Mouse (Mus musculus) heart, postnatal 10 days (tissue): ENCODE data around the gene Kif17. TPM values are rescaled to one million over a fixed set of nuclear protein-coding genes. Genes with fewer than 3 reads are reported as not detected.

Experiments used
- DNase-seq, 2 experiments: peaks; one replicate each; pipeline ENCODE4 v3.0.0; 2021
- intact Hi-C: fragments of 180-260 bp; cut with DNase I; formaldehyde crosslinking; loops from one replicate; pipeline ENCODE4 v1.15.1; 2025
- microRNA-seq, 2 experiments: library from miRNA; unstranded; fragments of <30 nt; microRNA quantifications; one replicate each; pipeline ENCODE4 v1.2.0; 2022
- total RNA-seq, 2 experiments: library from RNA; stranded (reverse); gene quantifications; 2 replicates each; pipeline ENCODE4 v1.2.3; 2021

Kif17 gene
- total RNA-seq, 2 experiments from 2014 or later = 0.17 TPM; not detected in 1

- no peak for DNase-seq
- intact Hi-C loops = no loop called here
Measured at GRCm38 (mm10) chr4:138335648-138336047, 85.4 kb downstream of the Kif17 start.

GRCm38 (mm10) chr4:138336876-138337275, 86.6 kb downstream of the Kif17 start:
- DNase-seq = no peak
- intact Hi-C loops = no loop called here

- intact Hi-C loops = no loop called here
Measured at GRCm38 (mm10) chr4:138337341-138337740, 87.1 kb downstream of the Kif17 start.

GRCm38 (mm10) chr4:138339963-138340362, 89.7 kb downstream of the Kif17 start:
- peak; percentile 40 to 66 for DNase-seq
- intact Hi-C loops = no loop called here

More at GRCm38 (mm10) chr4:138337341-138337740, 87.1 kb downstream of the Kif17 start:
- no peak for DNase-seq

- no peak for DNase-seq
- intact Hi-C loops = no loop called here
Measured at GRCm38 (mm10) chr4:138341393-138341792, 91.2 kb downstream of the Kif17 start.

GRCm38 (mm10) chr4:138342048-138342447, 91.8 kb downstream of the Kif17 start:
- DNase-seq = no peak
- intact Hi-C loops = no loop called here

GRCm38 (mm10) chr4:138342778-138343177, 92.5 kb downstream of the Kif17 start:
- DNase-seq = no peak
- intact Hi-C loops = no loop called here

- intact Hi-C loops = no loop called here
- DNase-seq = peak; percentile 37 to 53
Measured at GRCm38 (mm10) chr4:138343341-138343837, 93.2 kb downstream of the Kif17 start.

- peak; percentile 61 to 71 for DNase-seq
- intact Hi-C loops = no loop called here
Measured at GRCm38 (mm10) chr4:138344891-138345545, 94.8 kb downstream of the Kif17 start.

GRCm38 (mm10) chr4:138347280-138347679, 97.0 kb downstream of the Kif17 start:
- DNase-seq = no peak

GRCm38 (mm10) chr4:138348716-138349115, 98.5 kb downstream of the Kif17 start:
- no peak for DNase-seq
- intact Hi-C loops = no loop called here

More at GRCm38 (mm10) chr4:138347280-138347679, 97.0 kb downstream of the Kif17 start:
- intact Hi-C loops = no loop called here

Small RNAs within 50 kb of the gene (microRNA-seq; reads per million reads assigned to microRNA genes)
- 0 to 0.71 reads per million in 2 experiments for gene Gm27646
- gene Mir7019 = 2.4 to 4.5 reads per million in 2 experiments

Other genes starting within 250 kb of the Kif17 start
- 10 to 100 TPM; 90.3 to 99.5 TPM for gene Hp1bp3, start 34.1 kb upstream of the Kif17 start, total RNA-seq
- under 1 TPM; 0.17 TPM for gene Sh2d5, start within 50 bp of the Kif17 start, total RNA-seq
- 10 to 100 TPM; 87.3 to 89.2 TPM for gene Ddost, start 54.3 kb downstream of the Kif17 start, total RNA-seq
- 100 to 1,000 TPM; 272 to 301 TPM for gene Pink1, start 75.9 kb downstream of the Kif17 start, total RNA-seq
- gene Cda, start 117.6 kb downstream of the Kif17 start, total RNA-seq = 1 to 10 TPM; 4.5 to 6.7 TPM
- not detected for gene Fam43b, start 146.1 kb downstream of the Kif17 start, total RNA-seq
- 10 to 100 TPM; 70.6 to 72.2 TPM for gene Mul1, start 184.2 kb downstream of the Kif17 start, total RNA-seq
- 10 to 100 TPM in 1 of 2 experiments, 1 to 10 TPM in 1; 9.8 to 10.1 TPM for gene Camk2n1, start 203.9 kb downstream of the Kif17 start, total RNA-seq